Mouse (Mus musculus): ENCODE measurements around the gene Pfpl. TPM values are rescaled to one million over a fixed set of nuclear protein-coding genes. Genes with fewer than 3 reads are reported as not detected.

Gene Pfpl
- polyA plus RNA-seq, 1 experiment from 2014 or later, result not detected

Other genes starting within 250 kb of the Pfpl start
- gene Olfr1431, start 227.3 kb upstream of the Pfpl start, polyA plus RNA-seq (2014; fragmentation: Nextera tagmentation; extraction: Ambion mirVana), result not detected in 2 replicates
- gene Olfr1432, start 195.3 kb upstream of the Pfpl start, polyA plus RNA-seq (2014; fragmentation: Nextera tagmentation; extraction: Ambion mirVana), result not detected in 2 replicates
- gene Olfr262, start 186.2 kb upstream of the Pfpl start, polyA plus RNA-seq (2014; fragmentation: Nextera tagmentation; extraction: Ambion mirVana), result not detected in 2 replicates
- not detected in 2 replicates for gene Olfr235, start 166.9 kb upstream of the Pfpl start, polyA plus RNA-seq (2014; fragmentation: Nextera tagmentation; extraction: Ambion mirVana)
- gene Olfr1434, start 148.1 kb upstream of the Pfpl start, polyA plus RNA-seq (2014; fragmentation: Nextera tagmentation; extraction: Ambion mirVana), result not detected in 2 replicates
- not detected in 2 replicates for gene Olfr1436, start 128.8 kb upstream of the Pfpl start, polyA plus RNA-seq (2014; fragmentation: Nextera tagmentation; extraction: Ambion mirVana)
- not detected in 2 replicates for gene Olfr1437, start 102.8 kb upstream of the Pfpl start, polyA plus RNA-seq (2014; fragmentation: Nextera tagmentation; extraction: Ambion mirVana)
- not detected in 2 replicates for gene Olfr1438-ps1, start 92.0 kb upstream of the Pfpl start, polyA plus RNA-seq (2014; fragmentation: Nextera tagmentation; extraction: Ambion mirVana)
- not detected in 2 replicates for gene Olfr1440, start 40.6 kb upstream of the Pfpl start, polyA plus RNA-seq (2014; fragmentation: Nextera tagmentation; extraction: Ambion mirVana)
- not detected in 2 replicates for gene Olfr1441, start 10.5 kb upstream of the Pfpl start, polyA plus RNA-seq (2014; fragmentation: Nextera tagmentation; extraction: Ambion mirVana)
- 0.81 and 1.2 TPM in 2 replicates for gene Mpeg1, start 32.9 kb downstream of the Pfpl start, polyA plus RNA-seq (2014; fragmentation: Nextera tagmentation; extraction: Ambion mirVana)
- gene Dtx4, start 73.5 kb downstream of the Pfpl start, polyA plus RNA-seq (2014; fragmentation: Nextera tagmentation; extraction: Ambion mirVana), result 3.8 and 4.9 TPM in 2 replicates
- gene Fam111a, start 117.8 kb downstream of the Pfpl start, polyA plus RNA-seq (2014; fragmentation: Nextera tagmentation; extraction: Ambion mirVana), result 44.8 and 47.7 TPM in 2 replicates
- 0.23 and 0.78 TPM in 2 replicates for gene Gm4952, start 172.1 kb downstream of the Pfpl start, polyA plus RNA-seq (2014; fragmentation: Nextera tagmentation; extraction: Ambion mirVana)
- not detected in 2 replicates for gene Glyat, start 205.4 kb downstream of the Pfpl start, polyA plus RNA-seq (2014; fragmentation: Nextera tagmentation; extraction: Ambion mirVana)
- gene Olfr1442, start 242.5 kb downstream of the Pfpl start, polyA plus RNA-seq (2014; fragmentation: Nextera tagmentation; extraction: Ambion mirVana), result not detected in 2 replicates